Mouse (Mus musculus) hindbrain, embryonic 16.5 days (tissue): ENCODE measurements around the gene Sema4d. TPM values are rescaled to one million over a fixed set of nuclear protein-coding genes. Genes with fewer than 3 reads are reported as not detected.

Experiments
- ATAC-seq: fragments of 200-750 bp; cut with Nextera tagmentation; 2 replicates; pipeline ENCODE4 v1.8.0; 2017; ENCODE audit warnings: moderate TSS enrichment, moderate library complexity
- H3K27ac ChIP-seq: fragments of 300-500 bp; sonication (generic); 2 replicates; pipeline ENCODE4 v1.5.1; 2014; ENCODE audit warnings: low read depth, mild to moderate bottlenecking, control low read depth, low read length, moderate library complexity
- H3K27me3 ChIP-seq: fragments of 300-500 bp; sonication (generic); replicated peaks from 2 replicates; pipeline ENCODE4 v1.6.1; 2014; ENCODE audit warnings: low read length; ENCODE audit not compliant: control insufficient read depth, insufficient read depth
- H3K36me3 ChIP-seq: fragments of 300-500 bp; sonication (generic); 2 replicates; pipeline ENCODE4 v1.6.1; 2014; ENCODE audit warnings: mild to moderate bottlenecking, low read length, moderate library complexity, mixed read lengths; ENCODE audit not compliant: control insufficient read depth, insufficient read depth
- H3K4me1 ChIP-seq: fragments of 300-500 bp; sonication (generic); 2 replicates; pipeline ENCODE4 v1.6.1; 2014; ENCODE audit warnings: low read depth, low read length; ENCODE audit not compliant: control insufficient read depth, insufficient read depth
- H3K4me2 ChIP-seq: fragments of 300-500 bp; sonication (generic); 2 replicates; pipeline ENCODE4 v1.6.1; 2014; ENCODE audit warnings: mild to moderate bottlenecking, low read length, control low read depth, moderate library complexity
- H3K4me3 ChIP-seq: fragments of 300-500 bp; sonication (generic); 2 replicates; pipeline ENCODE4 v1.5.1; 2014; ENCODE audit warnings: mild to moderate bottlenecking, low read length, control low read depth, moderate library complexity
- H3K9ac ChIP-seq: fragments of 300-500 bp; sonication (generic); 2 replicates; pipeline ENCODE4 v1.6.1; 2014; ENCODE audit warnings: low read depth, mild to moderate bottlenecking, control low read depth, low read length, moderate library complexity
- H3K9me3 ChIP-seq: fragments of 300-500 bp; sonication (generic); 2 replicates; pipeline ENCODE4 v1.6.1; 2014; ENCODE audit warnings: mild to moderate bottlenecking, low read length, moderate library complexity; ENCODE audit not compliant: control insufficient read depth
- WGBS: fragments of 180-500 bp; shearing (Covaris S2); extraction: QIAGEN DNeasy Blood & Tissue Kit; methylation state at CpG from one replicate; pipeline ENCODE4 v1.1.7; 2014; 5-methylcytosine and 5-hydroxymethylcytosine counted together
- microRNA-seq: library from miRNA; unstranded; fragments of <30 nt; microRNA quantifications from one replicate; pipeline ENCODE4, GENCODE M21; 2017
- polyA plus RNA-seq: library from polyadenylated mRNA; unstranded; fragments of >200 nt; fragmentation: Nextera tagmentation; extraction: Ambion mirVana; gene quantifications from 2 replicates; pipeline ENCODE4 v1.2.1, GENCODE M21; 2015

Sema4d gene
- polyA plus RNA-seq, 1 experiment from 2014 or later: 14.3 TPM

GRCm38 (mm10) chr13:51642171-51642778 lies 151.3 kb downstream of the Sema4d start:
- Histone ChIP-seq H3K36me3 (no peaks in the 10 kb centered on the region), H3K27me3 (no peaks in the 10 kb centered on the region), H3K4me3 (no peak overlapping the region), H3K4me1 (peaks cover 5% of the 10 kb centered on the region), H3K9ac (no peak overlapping the region), H3K9me3 (no peaks in the 10 kb centered on the region), H3K4me2 (no peak overlapping the region), H3K27ac (no peak overlapping the region)
- WGBS: 29% methylated on average over 11 of the region's 11 CpGs
- ATAC-seq: no peak

GRCm38 (mm10) chr13:51641424-51641823 lies 152.1 kb downstream of the Sema4d start:
- no peak overlapping the region for H3K27ac ChIP-seq
- H3K9me3 ChIP-seq: no peaks in the 10 kb centered on the region
- H3K4me3 ChIP-seq: no peak overlapping the region
- 92% methylated on average over 3 of the region's 3 CpGs for WGBS
- no peak overlapping the region for H3K9ac ChIP-seq
- peaks cover 3% of the 10 kb centered on the region; the same call in 1 of the 2 replicates for H3K4me1 ChIP-seq
- no peak overlapping the region for H3K4me2 ChIP-seq
- H3K27me3 ChIP-seq: no peaks in the 10 kb centered on the region
- no peaks in the 10 kb centered on the region for H3K36me3 ChIP-seq
- no peak for ATAC-seq

- no peak for ATAC-seq
- WGBS: 85% methylated on average over 4 of the region's 4 CpGs
- Histone ChIP-seq H3K4me2 (no peak overlapping the region), H3K9me3 (no peaks in the 10 kb centered on the region), H3K4me3 (no peak overlapping the region), H3K27me3 (no peaks in the 10 kb centered on the region), H3K36me3 (no peaks in the 10 kb centered on the region), H3K4me1 (no peaks in the 10 kb centered on the region), H3K9ac (no peak overlapping the region), H3K27ac (no peak overlapping the region)
Observed at GRCm38 (mm10) chr13:51638958-51639357, 154.6 kb downstream of the Sema4d start.

Small RNA genes lying within 50 kb of the gene (microRNA-seq; reads per million reads assigned to microRNA genes)
- gene Gm23566: not detected

Other genes with a start within 250 kb of the Sema4d start
- 4.4 and 6.9 TPM in 2 replicates for gene Shc3, start 224.3 kb downstream of the Sema4d start, polyA plus RNA-seq
- 49.7 and 50.1 TPM in 2 replicates for gene Cks2, start 148.5 kb downstream of the Sema4d start, polyA plus RNA-seq
- gene Secisbp2, start 142.1 kb downstream of the Sema4d start, polyA plus RNA-seq: 27.4 and 28.6 TPM in 2 replicates
- gene Gadd45g, start 52.9 kb upstream of the Sema4d start, polyA plus RNA-seq: 46.4 and 52.2 TPM in 2 replicates